Mouse (Mus musculus): ENCODE data around the gene Tmem91. TPM values are rescaled to one million over a fixed set of nuclear protein-coding genes. Genes with fewer than 3 reads are reported as not detected.

The Tmem91 gene
- polyA plus RNA-seq, 1 experiment from 2014 or later = 17.0 TPM

- Histone ChIP-seq H3K9me3 (no peaks in the 10 kb centered on the region), H3K9ac (replicated peaks) (peak overlapping the region; percentile 73), H3K4me2 (replicated peaks) (peak overlapping the region; percentile 89), H3K4me1 (peaks cover 29% of the 10 kb centered on the region), H3K27me3 (no peaks in the 10 kb centered on the region), H3K4me3 (peak overlapping the region; percentile 73), H3K36me3 (no peaks in the 10 kb centered on the region), H3K27ac (replicated peaks) (no peak overlapping the region; the same call in 1 of the 2 replicates)
- no peak for ATAC-seq (replicated peaks)
- WGBS = 38% methylated on average over 10 of the region's 10 CpGs
Measured at GRCm38 (mm10) chr7:25657785-25658184, 17.2 kb downstream of the Tmem91 start.

- Histone ChIP-seq H3K4me1 (peaks cover 29% of the 10 kb centered on the region), H3K9ac (replicated peaks) (no peak overlapping the region), H3K36me3 (no peaks in the 10 kb centered on the region), H3K4me3 (no peak overlapping the region), H3K4me2 (replicated peaks) (no peak overlapping the region), H3K9me3 (no peaks in the 10 kb centered on the region), H3K27me3 (no peaks in the 10 kb centered on the region), H3K27ac (replicated peaks) (no peak overlapping the region)
- ATAC-seq (replicated peaks) = no peak
- 78% methylated on average over 11 of the region's 11 CpGs for WGBS
Measured at GRCm38 (mm10) chr7:25655601-25656428, 19.2 kb downstream of the Tmem91 start.

GRCm38 (mm10) chr7:25652244-25652759 is 22.7 kb downstream of the Tmem91 start:
- Histone ChIP-seq H3K4me2 (replicated peaks) (no peak overlapping the region), H3K9ac (replicated peaks) (no peak overlapping the region), H3K9me3 (no peaks in the 10 kb centered on the region), H3K27ac (replicated peaks) (no peak overlapping the region), H3K4me1 (peaks cover 11% of the 10 kb centered on the region), H3K36me3 (no peaks in the 10 kb centered on the region), H3K4me3 (no peak overlapping the region), H3K27me3 (no peaks in the 10 kb centered on the region)
- 93% methylated on average over 12 of the region's 12 CpGs for WGBS
- ATAC-seq (replicated peaks) = no peak

DNA sequence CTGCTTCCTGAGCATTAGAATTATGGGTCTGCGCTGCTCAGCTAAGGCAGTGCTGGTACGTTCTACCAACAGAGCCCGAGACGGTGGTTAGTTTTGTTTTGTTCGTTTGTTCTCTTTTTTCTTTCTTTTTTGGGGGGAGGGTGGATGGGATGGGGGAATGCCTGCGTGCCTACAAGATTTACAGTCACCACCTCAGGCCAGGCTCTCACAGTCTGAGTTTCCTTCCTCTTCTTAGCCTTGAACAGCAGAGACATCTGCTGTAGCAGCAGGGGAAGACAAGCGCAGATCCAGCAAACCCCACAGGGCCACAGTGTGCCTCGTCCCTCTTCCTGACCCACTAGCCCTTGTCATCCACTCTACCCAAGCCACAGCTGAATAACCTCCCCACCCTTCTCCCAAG is 23.7 kb downstream of the Tmem91 start:
- Histone ChIP-seq H3K27me3 (no peaks in the 10 kb centered on the region), H3K4me2 (replicated peaks) (no peak overlapping the region), H3K4me3 (no peak overlapping the region), H3K36me3 (no peaks in the 10 kb centered on the region), H3K9ac (replicated peaks) (no peak overlapping the region), H3K9me3 (no peaks in the 10 kb centered on the region), H3K4me1 (peaks cover under 1% of the 10 kb centered on the region; the same call in 1 of the 2 replicates), H3K27ac (replicated peaks) (no peak overlapping the region)
- no peak for ATAC-seq (replicated peaks)
- 93% methylated on average over 8 of the region's 8 CpGs for WGBS

- ATAC-seq (replicated peaks) = no peak
- Histone ChIP-seq H3K4me1 (no peaks in the 10 kb centered on the region), H3K9ac (replicated peaks) (no peak overlapping the region), H3K27ac (replicated peaks) (no peak overlapping the region), H3K36me3 (no peaks in the 10 kb centered on the region), H3K4me3 (no peak overlapping the region), H3K4me2 (replicated peaks) (no peak overlapping the region), H3K9me3 (no peaks in the 10 kb centered on the region), H3K27me3 (no peaks in the 10 kb centered on the region)
- 84% methylated on average over 5 of the region's 5 CpGs for WGBS
Measured at GRCm38 (mm10) chr7:25649839-25650238, 25.1 kb downstream of the Tmem91 start.

DNA sequence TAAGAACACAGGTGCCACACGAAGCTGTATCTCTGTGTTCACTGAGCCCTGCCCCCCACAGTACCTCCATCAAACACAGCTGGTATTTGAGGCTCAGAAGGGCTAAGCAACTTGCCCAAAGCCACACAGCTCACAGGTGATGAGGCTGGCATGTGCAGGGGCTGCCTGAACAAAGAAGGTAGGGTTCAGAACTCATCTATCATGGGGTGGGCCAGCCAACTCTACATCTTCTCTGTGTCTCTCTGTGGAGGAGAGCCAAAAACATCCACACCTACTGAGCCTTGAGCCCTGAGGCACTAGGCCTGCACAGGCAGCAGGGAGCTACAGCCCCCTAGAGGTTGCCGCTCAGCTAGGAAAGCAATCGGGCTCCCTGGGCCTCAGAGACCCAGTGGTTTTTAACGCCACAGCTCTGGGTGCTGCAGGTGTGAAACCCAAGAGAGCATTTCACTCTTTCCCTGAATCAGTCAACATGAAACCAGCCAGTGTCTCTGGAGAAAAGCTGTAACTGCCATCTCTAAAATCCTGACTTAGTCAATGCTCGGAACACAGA is 27.3 kb downstream of the Tmem91 start:
- 63% methylated on average over 5 of the region's 5 CpGs for WGBS
- Histone ChIP-seq H3K27ac (replicated peaks) (no peak overlapping the region), H3K27me3 (no peaks in the 10 kb centered on the region), H3K9ac (replicated peaks) (no peak overlapping the region), H3K4me2 (replicated peaks) (no peak overlapping the region), H3K4me3 (no peak overlapping the region), H3K36me3 (no peaks in the 10 kb centered on the region), H3K9me3 (no peaks in the 10 kb centered on the region), H3K4me1 (no peaks in the 10 kb centered on the region)
- no peak for ATAC-seq (replicated peaks)

GRCm38 (mm10) chr7:25645074-25645473 is 29.9 kb downstream of the Tmem91 start:
- Histone ChIP-seq H3K4me3 (no peak overlapping the region), H3K36me3 (no peaks in the 10 kb centered on the region), H3K9me3 (no peaks in the 10 kb centered on the region), H3K4me2 (replicated peaks) (no peak overlapping the region), H3K4me1 (no peaks in the 10 kb centered on the region), H3K27ac (replicated peaks) (no peak overlapping the region), H3K27me3 (no peaks in the 10 kb centered on the region), H3K9ac (replicated peaks) (no peak overlapping the region)
- ATAC-seq (replicated peaks) = no peak
- WGBS = 29% methylated on average over 14 of the region's 14 CpGs

GRCm38 (mm10) chr7:25644631-25645030 is 30.3 kb downstream of the Tmem91 start:
- Histone ChIP-seq H3K36me3 (no peaks in the 10 kb centered on the region), H3K9ac (replicated peaks) (no peak overlapping the region), H3K4me3 (no peak overlapping the region), H3K4me2 (replicated peaks) (no peak overlapping the region), H3K27ac (replicated peaks) (no peak overlapping the region), H3K27me3 (no peaks in the 10 kb centered on the region), H3K9me3 (no peaks in the 10 kb centered on the region), H3K4me1 (0 out of 2 replicates have a peak, but pooled peaks cover 2% of the 10 kb centered on the region)
- ATAC-seq (replicated peaks) = no peak
- WGBS = 66% methylated on average over 4 of the region's 4 CpGs

DNA sequence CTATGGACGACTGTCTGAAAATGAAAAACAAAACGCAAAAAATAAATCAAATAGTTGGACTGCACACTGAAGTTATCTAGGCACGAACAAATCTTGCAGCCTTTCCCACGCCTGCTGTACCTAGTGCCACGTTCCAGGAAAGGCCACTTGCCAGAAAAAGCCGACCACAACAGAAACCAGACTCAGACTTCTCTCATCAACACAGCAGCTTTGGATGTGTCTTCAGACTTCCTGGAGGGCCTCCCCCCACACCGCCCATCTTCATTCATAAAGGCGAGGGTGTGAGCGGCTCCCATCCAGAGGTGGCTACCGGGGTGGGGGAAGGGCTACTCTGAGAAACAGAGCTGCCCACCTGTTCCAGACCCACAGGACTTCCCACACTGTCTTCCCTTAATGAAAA is 30.8 kb downstream of the Tmem91 start:
- ATAC-seq (replicated peaks) = no peak
- no peaks in the 10 kb centered on the region for H3K36me3 ChIP-seq

DNA sequence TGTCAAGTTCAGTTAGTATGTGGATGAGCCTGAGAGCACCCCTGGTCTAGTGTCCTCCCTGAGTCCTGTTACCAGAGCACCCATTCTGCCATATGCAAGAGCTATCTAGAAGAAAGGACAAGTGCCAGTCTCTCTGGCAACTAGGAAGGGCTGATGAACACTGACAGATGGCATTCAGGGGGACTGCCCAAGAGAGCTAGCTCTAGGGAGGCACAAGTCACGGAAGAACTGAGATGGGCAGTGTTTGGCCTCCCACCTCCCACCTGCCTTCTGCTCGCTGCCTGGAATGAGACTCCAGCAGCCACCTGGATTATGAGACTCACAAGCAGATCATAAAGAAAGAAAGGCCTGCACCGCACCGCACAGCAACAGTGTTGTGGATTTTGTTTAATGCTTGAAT is 35.2 kb downstream of the Tmem91 start:
- 79% methylated on average over 4 of the region's 4 CpGs for WGBS

More for the DNA sequence above, 30.8 kb downstream of the Tmem91 start:
- Histone ChIP-seq H3K27ac (replicated peaks) (no peak overlapping the region), H3K4me3 (no peak overlapping the region), H3K9me3 (no peaks in the 10 kb centered on the region), H3K9ac (replicated peaks) (no peak overlapping the region), H3K27me3 (no peaks in the 10 kb centered on the region), H3K4me1 (0 out of 2 replicates have a peak, but pooled peaks cover 5% of the 10 kb centered on the region), H3K4me2 (replicated peaks) (no peak overlapping the region)
- WGBS = 78% methylated on average over 10 of the region's 10 CpGs

GRCm38 (mm10) chr7:25637099-25637498 is 37.9 kb downstream of the Tmem91 start:
- Histone ChIP-seq H3K4me1 (0 out of 2 replicates have a peak, but pooled peaks cover 5% of the 10 kb centered on the region), H3K9me3 (no peaks in the 10 kb centered on the region), H3K9ac (replicated peaks) (no peak overlapping the region), H3K36me3 (0 out of 2 replicates have a peak, but pooled peaks cover 2% of the 10 kb centered on the region), H3K4me2 (replicated peaks) (no peak overlapping the region), H3K27ac (replicated peaks) (no peak overlapping the region), H3K27me3 (no peaks in the 10 kb centered on the region), H3K4me3 (no peak overlapping the region)
- ATAC-seq (replicated peaks) = no peak
- WGBS = 95% methylated on average over 5 of the region's 5 CpGs

More for the DNA sequence above, 35.2 kb downstream of the Tmem91 start:
- ATAC-seq (replicated peaks) = 0 out of 2 replicates have a peak, but pooled peaks have one; percentile 46
- H3K4me2 ChIP-seq (replicated peaks) = no peak overlapping the region
- no peak overlapping the region for H3K4me3 ChIP-seq
- 0 out of 2 replicates have a peak, but pooled peaks cover 5% of the 10 kb centered on the region for H3K4me1 ChIP-seq
- H3K9me3 ChIP-seq = no peaks in the 10 kb centered on the region
- no peak overlapping the region; the same call in 1 of the 2 replicates for H3K27ac ChIP-seq (replicated peaks)
- H3K27me3 ChIP-seq = no peaks in the 10 kb centered on the region
- H3K36me3 ChIP-seq = no peaks in the 10 kb centered on the region
- H3K9ac ChIP-seq (replicated peaks) = no peak overlapping the region

- no peak for ATAC-seq (replicated peaks)
- Histone ChIP-seq H3K27me3 (no peaks in the 10 kb centered on the region), H3K9ac (replicated peaks) (no peak overlapping the region), H3K4me3 (no peak overlapping the region), H3K9me3 (no peaks in the 10 kb centered on the region), H3K27ac (replicated peaks) (no peak overlapping the region), H3K4me2 (replicated peaks) (no peak overlapping the region), H3K36me3 (peaks cover 4% of the 10 kb centered on the region; the same call in 1 of the 2 replicates), H3K4me1 (0 out of 2 replicates have a peak, but pooled peaks cover 5% of the 10 kb centered on the region)
- 75% methylated on average over 3 of the region's 3 CpGs for WGBS
Measured at GRCm38 (mm10) chr7:25636373-25636772, 38.6 kb downstream of the Tmem91 start.

All from forebrain, embryonic 15.5 days (tissue).